Mouse (Mus musculus) brain, adult 2 months (tissue): ENCODE data around the gene Prkn.

ENCODE experiments used
- DNase-seq: peaks from one replicate; pipeline ENCODE4 v3.0.0; 2011; ENCODE audit warnings: low read depth, low spot score

Gene Prkn

DNA sequence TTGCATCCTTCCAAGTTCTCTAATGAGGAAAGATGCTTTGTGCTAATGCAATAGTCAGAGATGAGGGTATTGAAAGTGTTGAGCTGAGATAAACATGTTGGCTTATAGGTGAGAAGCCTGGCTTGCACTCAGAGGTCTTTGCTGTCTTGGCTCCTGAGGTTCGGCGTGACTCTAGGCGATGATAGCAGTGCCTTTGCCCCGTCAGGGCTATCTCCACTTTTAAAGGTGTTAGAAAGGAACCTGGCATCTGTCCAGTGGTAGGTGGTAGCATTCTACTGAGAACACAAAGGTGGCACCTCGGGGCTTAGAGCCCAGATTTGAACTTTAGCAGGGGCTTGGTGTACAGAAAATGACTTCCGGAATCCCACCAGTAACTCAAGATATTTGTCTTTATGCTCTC, 554.4 kb downstream of the Prkn start:
- DNase-seq, result no peak

DNA sequence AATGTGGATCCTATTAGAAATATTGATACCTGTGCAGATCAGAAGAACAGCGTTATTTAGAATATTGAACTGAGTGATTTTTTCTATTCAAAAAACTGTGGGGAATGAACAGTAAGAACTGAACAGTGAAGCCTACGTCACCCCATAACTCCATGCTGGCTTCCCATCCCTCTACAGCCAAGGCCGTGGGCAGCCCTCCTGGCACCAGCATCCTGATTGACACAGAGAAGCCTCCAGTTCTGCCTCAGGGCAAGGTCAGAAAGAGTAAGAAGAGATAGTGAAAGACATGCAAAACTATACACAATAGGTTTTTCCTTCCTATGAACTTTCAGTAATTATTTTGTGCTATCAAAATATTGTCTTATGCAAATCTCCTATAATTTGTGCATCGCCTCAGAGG, 557.5 kb downstream of the Prkn start:
- no peak for DNase-seq

DNA sequence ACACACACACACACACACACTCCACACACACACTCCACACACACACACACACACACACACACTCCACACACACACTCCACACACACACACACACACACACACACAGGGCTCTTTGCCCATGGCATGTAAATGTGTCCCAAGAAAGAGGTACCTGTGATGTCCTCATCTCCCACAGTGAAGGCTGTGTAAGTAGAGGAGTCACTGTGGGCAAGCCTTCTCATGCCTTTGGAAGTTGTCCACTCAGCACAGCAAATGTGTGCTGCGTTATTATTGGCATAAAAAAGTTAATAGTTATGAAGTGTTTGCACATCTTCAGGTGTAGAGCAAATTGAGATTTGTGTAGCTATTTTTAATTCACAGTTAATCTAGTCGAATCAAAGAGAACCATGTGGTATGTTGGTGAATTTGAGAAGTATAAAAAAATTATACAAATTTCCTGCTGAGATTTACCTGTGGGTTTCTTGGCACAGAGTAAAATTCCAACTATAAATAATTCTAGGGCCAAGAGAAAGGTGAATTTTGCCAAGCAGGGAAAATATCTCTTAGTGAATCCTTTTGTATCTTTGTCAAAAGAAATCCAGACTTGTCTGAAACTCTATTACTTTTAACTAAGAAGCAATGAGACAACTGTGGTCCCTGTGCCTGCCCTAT, 562.2 kb downstream of the Prkn start:
- DNase-seq, result peak; percentile 31

DNA sequence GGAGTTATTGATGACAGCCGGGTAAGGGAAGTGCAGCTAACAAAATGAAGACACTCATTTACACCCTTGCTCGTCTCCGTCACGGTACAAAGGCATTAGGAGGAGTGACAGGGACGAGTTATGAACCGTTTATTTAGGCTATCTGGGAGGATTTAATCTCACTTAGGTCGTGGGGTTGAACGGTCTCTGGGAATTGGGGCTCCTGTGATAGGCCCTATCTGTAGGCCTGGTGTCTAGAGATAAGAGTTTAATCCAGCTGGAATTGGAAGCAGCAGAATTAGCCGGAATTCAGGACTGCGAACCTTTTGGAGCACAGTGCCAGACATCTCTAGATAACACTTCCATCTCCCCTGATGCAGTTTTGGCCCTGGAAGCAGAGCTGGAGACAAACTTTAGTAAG, 571.2 kb downstream of the Prkn start:
- no peak for DNase-seq

DNA sequence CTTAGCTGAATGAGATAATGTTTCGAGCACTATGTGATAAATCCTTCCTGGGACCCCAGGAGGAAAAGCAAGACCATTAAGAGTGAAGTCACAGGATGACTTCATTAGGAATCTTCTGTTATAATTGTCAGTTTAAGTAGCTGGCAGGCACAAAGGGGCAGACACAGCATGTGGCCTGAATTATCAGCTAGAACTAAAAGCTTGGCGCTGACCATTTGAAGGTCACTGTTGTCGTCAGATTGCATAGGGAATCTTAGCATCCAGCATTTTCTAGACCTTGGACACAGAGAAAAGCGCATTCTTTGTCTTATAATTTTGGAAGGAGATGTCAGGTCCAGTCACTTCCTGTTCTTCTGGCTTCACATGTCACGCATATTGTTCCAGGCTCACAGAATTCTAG, 573.5 kb downstream of the Prkn start:
- no peak for DNase-seq

DNA sequence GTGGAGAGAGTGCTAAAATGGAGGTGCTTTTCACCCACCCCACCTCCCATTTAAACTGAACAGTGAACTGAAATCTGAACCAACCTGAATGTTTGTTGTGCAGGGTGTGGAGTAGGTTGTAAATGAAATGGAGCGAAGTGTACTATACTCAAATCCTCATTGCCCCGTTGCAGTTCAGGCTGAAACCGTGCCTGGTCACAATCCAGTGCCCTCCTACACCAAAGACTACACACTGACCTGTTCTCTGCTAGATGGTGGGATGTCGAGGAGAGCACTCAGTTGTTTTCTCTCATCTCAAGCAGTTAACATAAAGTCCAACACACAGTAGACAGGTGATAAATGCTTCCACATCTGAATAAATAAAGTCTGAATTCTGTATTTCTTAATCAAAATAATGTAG, 574.1 kb downstream of the Prkn start:
- DNase-seq, result no peak

DNA sequence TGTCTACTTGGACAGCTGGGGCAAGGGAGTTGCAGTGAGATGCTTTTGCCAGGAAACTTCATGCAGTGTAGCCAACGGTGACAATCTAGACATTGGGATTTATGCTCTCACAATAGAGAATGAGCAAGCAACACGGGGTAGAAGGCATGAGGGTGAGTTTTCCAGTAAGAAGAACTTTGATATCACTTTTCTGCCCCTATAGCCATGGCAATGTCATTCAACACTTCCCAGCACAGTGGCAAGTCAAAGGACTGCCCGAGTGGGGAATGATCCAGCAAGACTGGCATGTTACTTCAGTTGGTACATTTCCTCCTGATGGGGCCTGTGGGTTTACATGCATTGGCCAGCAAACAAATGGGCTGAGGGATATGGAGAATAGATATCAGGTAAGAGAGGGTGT, 577.0 kb downstream of the Prkn start:
- DNase-seq, result no peak

DNA sequence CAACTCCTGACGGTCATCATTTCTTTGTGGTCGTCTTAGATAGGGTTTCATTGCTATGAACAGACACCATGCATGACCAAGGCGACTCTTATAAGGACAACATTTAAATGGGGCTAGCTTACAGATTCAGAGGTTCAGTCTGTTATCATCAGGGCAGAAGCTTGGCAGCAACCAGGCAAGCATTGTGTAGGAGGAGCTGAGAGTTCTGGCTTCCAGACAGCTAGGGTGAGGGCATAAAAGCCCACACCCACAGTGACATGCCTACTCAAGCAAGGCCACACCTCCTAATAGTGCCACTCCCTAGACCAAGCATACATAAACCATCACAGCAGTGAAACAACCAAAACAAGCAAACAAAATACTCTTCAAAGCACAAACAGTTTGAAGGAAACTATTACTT, 579.3 kb downstream of the Prkn start:
- DNase-seq, result peak; percentile 29

DNA sequence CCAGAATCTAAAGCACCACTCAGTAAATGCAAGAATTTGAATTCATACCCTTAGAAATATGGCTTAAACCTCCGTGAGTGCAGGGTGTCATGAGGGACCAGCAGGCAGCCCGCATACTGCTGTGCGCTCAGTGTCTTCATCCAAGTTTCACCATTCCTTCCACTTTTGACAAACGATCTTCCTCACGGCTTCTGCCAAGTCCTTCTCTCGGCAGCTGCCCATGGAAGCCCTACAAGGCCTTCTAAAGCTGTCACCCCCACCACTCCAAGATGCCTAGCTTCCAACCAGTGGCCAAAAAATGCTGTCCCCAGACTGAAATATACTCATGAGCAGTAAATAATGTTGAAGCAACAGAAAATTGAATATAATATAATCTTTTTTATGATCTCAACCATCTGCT, 580.7 kb downstream of the Prkn start:
- DNase-seq, result peak; percentile 63

DNA sequence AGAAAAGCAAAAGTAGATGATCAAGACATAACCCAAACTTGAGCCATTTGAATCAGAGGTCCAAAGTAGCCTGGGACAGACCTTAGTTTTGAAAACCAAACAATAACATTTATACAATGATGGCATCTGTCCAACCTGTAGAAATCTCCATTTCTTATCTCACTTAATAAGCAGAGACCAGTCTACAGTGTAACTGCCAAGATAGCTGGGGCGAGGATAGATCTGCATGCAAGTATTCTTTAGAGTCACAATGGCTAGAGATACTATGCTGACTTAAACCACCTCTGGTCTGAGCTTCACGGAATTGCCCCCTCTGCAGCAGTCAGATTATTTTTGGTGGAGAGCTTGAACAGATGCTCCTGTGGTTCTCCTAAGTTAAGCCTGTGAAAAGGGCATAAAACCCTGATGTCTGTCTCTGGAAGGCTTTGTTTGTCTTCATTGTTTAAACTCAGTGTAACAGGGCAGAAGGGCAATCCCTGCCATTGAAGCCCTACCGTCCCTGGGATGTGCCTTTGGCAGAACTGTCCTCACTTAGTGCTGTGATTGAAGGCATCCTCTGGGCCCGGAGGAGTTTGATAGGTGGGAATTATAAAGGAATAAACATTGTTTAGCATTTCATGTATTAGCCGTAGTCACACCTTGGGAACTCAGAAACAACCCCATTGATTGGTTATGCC, 581.2 kb downstream of the Prkn start:
- DNase-seq, result no peak

DNA sequence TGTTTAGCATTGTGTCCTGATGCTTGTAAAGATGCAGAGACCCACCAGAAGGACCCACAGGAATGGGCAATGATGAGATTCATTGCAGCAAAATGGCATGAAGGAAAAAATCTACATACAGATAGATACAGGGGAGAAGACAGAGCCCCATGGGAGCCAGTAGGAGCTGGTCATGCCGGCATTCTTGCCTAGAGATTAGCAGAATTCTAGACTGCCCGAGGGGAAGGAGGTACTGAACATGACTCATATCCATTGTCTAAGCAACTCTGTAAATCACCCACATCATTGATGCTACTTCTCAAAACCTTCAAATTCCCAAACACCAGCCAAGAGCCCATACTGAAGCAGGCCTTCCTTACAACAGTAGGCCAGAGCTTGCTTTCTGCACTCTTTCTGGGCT, 591.1 kb downstream of the Prkn start:
- DNase-seq, result no peak

DNA sequence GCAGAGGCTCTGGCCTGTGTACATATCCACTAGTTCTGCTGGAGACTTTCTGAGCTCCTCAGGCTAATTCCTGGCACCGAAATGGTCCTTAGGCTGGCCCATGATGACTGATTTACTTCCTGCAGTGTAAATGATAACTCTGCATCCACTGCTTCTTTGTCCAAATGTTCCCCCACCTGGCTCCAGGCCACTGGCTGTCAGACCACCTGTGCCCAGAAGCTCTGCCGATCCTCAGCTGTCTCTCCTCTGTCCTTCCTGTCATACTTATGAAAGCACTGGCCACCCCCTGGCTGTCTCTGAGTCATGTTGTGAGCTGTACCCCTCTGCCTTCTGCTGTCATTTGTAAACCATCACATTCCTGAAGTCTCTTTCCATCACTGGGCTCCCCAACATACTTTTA, 592.4 kb downstream of the Prkn start:
- DNase-seq, result no peak

DNA sequence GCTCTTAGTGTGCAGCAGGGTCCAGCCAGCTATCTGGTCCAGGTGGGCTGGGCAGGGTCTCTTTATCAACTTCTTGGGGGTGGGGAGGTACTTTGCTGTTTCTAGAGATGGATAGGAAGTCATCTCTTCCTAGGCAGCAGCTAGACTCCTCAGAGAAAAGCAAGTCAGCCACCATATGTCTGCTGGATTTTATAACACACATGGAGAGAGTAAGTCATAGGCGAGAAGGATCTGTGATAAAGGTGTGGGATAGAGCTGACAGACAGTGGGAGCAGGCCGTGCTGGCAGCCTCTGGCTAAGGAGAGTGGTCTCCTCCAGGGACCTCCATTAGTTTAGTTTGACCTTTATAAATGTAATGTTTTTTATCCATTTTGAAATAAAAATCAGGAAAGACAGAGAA, 622.5 kb downstream of the Prkn start:
- peak; percentile 53 for DNase-seq

DNA sequence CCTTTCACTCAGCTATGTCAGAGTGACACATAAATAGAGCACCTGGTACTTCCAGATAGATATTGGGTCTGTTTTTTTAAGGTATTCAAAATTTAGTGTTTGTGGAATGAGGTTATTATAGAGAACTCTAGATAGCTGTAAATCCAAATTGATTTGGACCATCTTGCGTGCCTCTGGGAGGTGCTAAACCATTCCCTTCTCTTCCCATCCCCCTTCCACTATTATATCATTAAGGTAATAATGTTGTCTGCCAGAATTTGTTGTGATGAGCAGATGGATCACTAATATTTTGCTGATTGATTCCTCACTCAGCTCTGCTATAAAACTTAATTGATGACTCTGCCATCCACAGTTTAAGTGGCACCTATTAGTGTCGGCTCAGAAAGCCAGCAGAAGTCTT, 625.9 kb downstream of the Prkn start:
- DNase-seq, result no peak

DNA sequence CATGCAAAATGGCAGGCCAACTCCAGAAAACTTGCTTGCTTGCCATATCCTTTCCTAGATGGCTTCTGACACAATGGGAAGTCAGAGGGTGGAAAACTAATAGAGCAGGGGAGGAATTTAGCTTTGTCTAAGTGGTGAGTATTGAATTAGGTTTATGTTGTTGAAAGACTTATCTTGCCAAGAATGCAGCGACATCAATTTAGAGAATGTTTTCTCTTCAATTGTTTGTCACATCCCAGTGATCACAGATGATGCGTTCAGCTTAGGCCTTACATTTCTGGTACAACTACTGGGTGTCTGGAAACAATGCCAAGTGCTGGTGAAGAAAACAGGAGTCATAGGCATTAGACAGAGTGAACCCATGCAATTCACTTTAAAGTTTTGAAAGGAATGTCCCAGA, 628.4 kb downstream of the Prkn start:
- no peak for DNase-seq

DNA sequence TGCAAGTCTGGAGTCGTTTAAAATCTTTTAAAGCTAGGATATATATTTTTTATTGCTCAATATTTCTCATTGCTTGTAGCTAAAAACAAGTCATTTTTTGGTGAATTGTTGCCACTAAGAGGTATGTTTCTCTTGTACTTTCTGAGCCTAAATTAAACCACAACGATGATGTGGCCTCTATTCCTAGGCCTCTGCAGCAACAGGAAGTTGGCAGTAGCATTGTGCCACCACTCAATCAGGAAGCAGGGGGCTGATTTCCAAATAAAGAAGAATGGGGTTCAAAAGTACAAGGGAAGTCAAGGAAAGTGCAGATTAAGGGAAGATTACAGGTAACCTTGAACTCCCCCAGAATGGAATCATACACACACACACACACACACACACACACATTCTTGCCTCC, 642.8 kb downstream of the Prkn start:
- no peak for DNase-seq

DNA sequence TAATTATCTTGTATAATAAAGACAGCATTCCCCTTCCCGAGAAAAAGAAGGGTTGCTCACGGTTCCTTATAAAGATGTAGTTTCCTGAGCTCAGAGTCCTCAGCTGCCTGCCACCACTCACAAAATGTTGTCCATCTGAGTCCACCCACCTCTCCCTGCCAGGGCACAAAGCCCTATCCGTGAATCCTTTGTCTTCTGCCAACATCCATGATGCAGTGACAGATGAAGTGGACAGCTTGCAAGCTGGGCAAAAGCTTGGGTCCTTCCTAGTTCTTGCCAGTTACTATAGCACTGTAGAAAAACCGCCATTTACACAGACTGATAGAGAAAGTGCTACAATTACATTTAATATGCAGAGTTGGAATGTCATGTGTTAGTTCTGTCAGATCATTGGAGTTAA, 649.9 kb downstream of the Prkn start:
- peak; percentile 96 for DNase-seq

DNA sequence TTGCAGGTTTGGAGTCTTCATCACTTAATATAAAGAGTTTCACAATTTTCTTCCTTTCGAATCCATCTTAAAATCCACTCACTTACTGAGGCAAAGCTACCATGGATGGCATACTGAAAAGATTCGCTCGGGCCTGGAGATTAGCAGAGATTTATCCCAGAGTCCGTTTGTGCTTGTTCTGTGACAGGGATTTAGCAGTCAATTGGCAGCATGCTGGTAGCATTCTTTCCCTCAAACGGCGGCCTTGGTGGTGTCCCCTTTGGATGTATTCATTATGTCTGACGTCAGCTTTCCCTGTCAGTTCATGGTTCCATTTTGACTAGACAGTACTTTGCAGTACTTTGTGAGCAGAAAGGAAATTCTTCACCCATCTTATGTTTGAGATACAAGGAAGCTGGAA, 662.4 kb downstream of the Prkn start:
- no peak for DNase-seq

DNA sequence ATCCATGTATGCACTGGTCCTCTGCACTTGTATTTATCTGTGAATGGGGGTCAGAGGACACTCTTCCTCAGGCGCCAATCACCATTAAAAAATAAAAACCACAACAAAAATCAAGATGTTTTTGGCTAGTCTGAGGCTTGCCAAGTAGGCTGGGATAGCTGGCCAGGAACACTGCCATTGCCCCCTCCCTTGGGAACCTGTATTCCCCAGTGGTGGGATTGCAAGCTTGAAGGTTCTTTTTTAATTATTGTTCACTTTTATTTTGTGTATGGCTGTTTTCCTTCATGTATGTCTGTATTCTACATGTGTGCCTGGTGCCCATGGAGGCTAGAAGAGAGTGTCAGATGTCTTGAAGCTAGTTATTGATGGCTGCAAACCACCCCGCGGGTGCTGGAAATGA, 664.3 kb downstream of the Prkn start:
- DNase-seq, result no peak

DNA sequence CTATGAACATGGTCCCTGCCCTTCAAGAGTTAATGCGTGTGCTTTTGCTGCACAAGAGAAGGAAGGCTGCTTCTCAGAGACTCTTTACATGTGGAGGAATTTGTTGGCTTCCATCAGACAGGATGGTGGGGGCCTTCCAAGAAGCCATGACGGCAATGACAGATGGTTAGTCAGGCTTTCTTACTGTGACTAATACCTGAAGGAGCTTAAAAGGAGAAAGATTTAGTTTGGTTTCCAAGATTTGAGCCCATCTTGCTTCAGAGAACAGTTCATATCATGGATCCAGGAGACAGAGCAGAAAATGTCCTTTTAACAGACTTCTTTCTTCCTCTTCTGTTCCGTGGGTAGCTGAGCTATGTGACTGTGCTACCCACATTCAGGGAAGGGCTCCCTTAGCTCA, 666.9 kb downstream of the Prkn start:
- peak; percentile 80 for DNase-seq

DNA sequence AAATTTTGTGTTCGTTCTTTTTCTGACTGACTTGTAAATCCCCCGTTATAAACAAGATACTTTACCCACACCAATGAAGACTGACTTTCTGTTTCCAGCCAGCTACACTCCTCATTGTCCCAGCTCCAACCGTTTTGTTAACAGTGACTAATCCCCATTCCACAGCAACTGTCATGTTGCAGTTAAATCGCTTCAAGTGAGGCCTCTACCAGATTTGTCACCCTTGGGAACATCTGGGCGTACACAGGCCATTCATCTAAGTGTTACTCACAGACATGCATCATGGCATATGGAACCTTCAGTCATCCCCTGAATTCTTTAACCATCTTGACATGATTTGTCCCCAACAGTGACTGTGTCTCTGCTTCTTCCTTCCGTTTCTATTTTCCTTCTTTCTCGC, 669.9 kb downstream of the Prkn start:
- DNase-seq, result peak; percentile 70

DNA sequence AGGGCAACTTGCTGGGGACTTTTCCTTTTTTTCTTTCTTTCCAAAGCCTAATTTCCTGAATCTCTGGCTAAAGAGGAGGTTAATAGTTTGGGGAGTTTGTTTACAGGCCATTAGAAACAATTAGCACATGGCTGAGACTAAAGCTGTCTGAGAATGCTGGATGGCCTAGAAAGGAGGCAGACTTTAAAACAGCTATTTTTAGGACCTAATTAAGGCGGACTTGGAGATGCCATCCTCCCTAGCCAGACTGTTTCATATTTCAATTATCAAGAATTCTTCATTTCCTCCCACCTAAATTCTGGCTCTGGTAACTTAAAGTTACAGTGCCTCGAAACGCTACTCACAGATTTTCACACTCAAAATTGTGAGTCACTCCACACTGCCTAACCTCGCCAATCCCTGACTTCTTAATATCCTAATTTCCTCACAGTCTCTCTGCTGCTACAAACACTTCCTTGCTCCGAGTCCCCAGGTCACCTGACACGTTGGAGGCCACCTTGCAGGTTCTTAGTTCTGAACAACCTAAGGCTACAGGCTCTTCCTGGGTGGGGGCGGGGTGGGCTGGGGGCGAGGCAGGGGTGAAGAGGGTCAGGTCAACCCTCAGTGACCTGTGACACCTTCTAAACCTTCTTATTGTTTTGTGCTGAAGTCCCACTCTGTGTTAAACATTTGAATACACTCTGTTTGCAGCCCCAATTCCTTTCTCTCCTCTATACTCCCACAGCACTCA, 674.0 kb downstream of the Prkn start:
- DNase-seq, result peak; percentile 79

DNA sequence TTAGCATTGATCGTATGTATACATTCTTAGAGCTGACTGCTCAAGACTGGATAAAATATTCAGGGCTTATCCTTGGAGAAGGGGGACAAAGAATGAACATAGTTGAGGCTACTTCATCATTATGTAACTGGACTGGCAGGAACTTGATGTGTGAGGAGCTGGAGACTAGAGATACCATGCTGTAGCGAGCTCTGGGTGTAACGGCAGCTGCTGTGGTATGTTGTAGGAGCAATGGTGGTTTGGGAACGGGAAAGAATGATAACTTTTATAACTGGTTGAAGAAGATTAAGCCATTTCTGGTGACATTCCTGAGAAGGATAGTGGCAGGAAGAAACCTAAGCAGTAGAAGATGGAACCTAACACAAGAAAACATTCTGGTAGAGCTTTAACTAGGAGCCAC, 675.4 kb downstream of the Prkn start:
- DNase-seq, result no peak
